Mouse (Mus musculus) limb, embryonic 13.5 days (tissue): Measurements from ENCODE around the gene Cped1. TPM values are rescaled to one million over a fixed set of nuclear protein-coding genes. Genes with fewer than 3 reads are reported as not detected.

Source experiments
- ATAC-seq: fragments of 200-750 bp; cut with Nextera tagmentation; 2 replicates; pipeline ENCODE4 v1.8.0; 2017; ENCODE audit warnings: low read depth, moderate number of reproducible peaks, moderate TSS enrichment; ENCODE audit not compliant: low FRiP score
- H3K27ac ChIP-seq: fragments of 300-500 bp; sonication (generic); 2 replicates; pipeline ENCODE4 v1.5.1; 2015; ENCODE audit warnings: inconsistent platforms, mild to moderate bottlenecking, moderate library complexity
- H3K27me3 ChIP-seq: fragments of 300-500 bp; sonication (generic); 2 replicates; pipeline ENCODE4 v1.6.1; 2015; ENCODE audit warnings: mild to moderate bottlenecking, inconsistent platforms
- H3K36me3 ChIP-seq: fragments of 300-500 bp; sonication (generic); 2 replicates; pipeline ENCODE4 v1.6.1; 2015; ENCODE audit warnings: inconsistent platforms, mild to moderate bottlenecking, moderate library complexity
- H3K4me1 ChIP-seq: fragments of 300-500 bp; sonication (generic); 2 replicates; pipeline ENCODE4 v1.6.1; 2015; ENCODE audit warnings: inconsistent platforms
- H3K4me2 ChIP-seq: fragments of 300-500 bp; sonication (generic); replicated peaks from 2 replicates; pipeline ENCODE4 v1.6.1; 2015; ENCODE audit warnings: inconsistent platforms, mild to moderate bottlenecking, moderate library complexity
- H3K4me3 ChIP-seq: fragments of 300-500 bp; sonication (generic); 2 replicates; pipeline ENCODE4 v1.5.1; 2015; ENCODE audit warnings: moderate library complexity, mild to moderate bottlenecking, inconsistent platforms
- H3K9ac ChIP-seq: fragments of 300-500 bp; sonication (generic); 2 replicates; pipeline ENCODE4 v1.6.1; 2015; ENCODE audit warnings: mild to moderate bottlenecking, inconsistent platforms
- H3K9me3 ChIP-seq: fragments of 300-500 bp; sonication (generic); 2 replicates; pipeline ENCODE4 v1.6.1; 2016; ENCODE audit warnings: inconsistent platforms
- WGBS: fragments of 180-500 bp; shearing (Covaris S2); methylation state at CpG from one replicate; pipeline ENCODE4 v1.1.7; 2015; 5-methylcytosine and 5-hydroxymethylcytosine counted together
- polyA plus RNA-seq: library from polyadenylated mRNA; unstranded; fragments of >200 nt; fragmentation: Nextera tagmentation; extraction: Ambion mirVana; gene quantifications from 2 replicates; pipeline ENCODE4 v1.2.1, GENCODE M21; 2015

The Cped1 gene
- polyA plus RNA-seq, 1 experiment from 2014 or later, result 53.5 TPM

DNA sequence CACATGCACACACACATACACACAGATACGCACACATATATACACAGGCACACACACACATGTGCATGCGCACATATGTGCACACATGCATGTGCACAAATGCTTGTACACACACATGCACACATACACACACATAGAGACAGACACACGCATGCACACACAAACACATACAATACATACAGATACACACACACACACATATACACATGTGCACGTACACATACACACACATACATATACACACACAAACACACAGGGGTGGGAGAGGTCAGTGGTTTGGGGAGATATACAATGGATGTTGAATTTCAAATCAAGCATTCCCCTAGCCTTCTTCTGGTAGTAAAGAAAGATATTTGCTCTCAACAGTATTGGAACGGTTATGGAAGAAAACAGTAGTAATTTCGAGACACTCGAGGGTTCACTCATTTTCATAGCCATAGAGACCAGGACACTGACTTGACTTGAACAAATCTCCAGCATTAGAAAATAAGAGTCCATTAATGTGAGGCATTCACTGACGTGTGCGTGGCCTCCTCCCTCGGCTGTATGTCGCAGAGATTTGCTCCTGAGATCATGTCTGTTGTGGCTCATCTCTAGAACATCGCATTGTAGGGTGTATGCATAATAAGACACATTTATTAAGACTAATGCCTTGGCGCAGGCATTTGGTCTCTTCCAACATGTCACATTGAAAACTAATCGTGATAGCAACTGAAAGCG, 85.0 kb downstream of the Cped1 start:
- H3K27ac ChIP-seq, result no peak overlapping the region

GRCm38 (mm10) chr6:22071323-22071840, 85.7 kb downstream of the Cped1 start:
- Histone ChIP-seq H3K9ac (no peak overlapping the region), H3K4me2 (no peak overlapping the region; the same call in 1 of the 2 replicates), H3K4me3 (no peak overlapping the region), H3K9me3 (no peaks in the 10 kb centered on the region), H3K27ac (no peak overlapping the region), H3K36me3 (peaks cover 12% of the 10 kb centered on the region), H3K27me3 (no peaks in the 10 kb centered on the region), H3K4me1 (no peaks in the 10 kb centered on the region)
- no peak for ATAC-seq
- WGBS, result 37% methylated on average over 4 of the region's 4 CpGs

More for the DNA sequence above, 85.0 kb downstream of the Cped1 start:
- Histone ChIP-seq H3K4me2 (no peak overlapping the region; the same call in 1 of the 2 replicates), H3K9me3 (no peaks in the 10 kb centered on the region), H3K9ac (no peak overlapping the region), H3K27me3 (no peaks in the 10 kb centered on the region), H3K36me3 (peaks cover 15% of the 10 kb centered on the region), H3K4me1 (no peaks in the 10 kb centered on the region), H3K4me3 (no peak overlapping the region)
- no peak for ATAC-seq
- WGBS, result 83% methylated on average over 15 of the region's 15 CpGs

- peaks cover 17% of the 10 kb centered on the region for H3K36me3 ChIP-seq
- H3K9me3 ChIP-seq, result no peaks in the 10 kb centered on the region
- H3K4me1 ChIP-seq, result no peaks in the 10 kb centered on the region
- no peaks in the 10 kb centered on the region for H3K27me3 ChIP-seq
- no peak overlapping the region for H3K4me3 ChIP-seq
- H3K27ac ChIP-seq, result no peak overlapping the region
- WGBS, result 82% methylated on average over 4 of the region's 4 CpGs
- ATAC-seq, result no peak
- H3K9ac ChIP-seq, result no peak overlapping the region
- no peak overlapping the region for H3K4me2 ChIP-seq
These were observed 87.0 kb downstream of the Cped1 start for GRCm38 (mm10) chr6:22072737-22073136.

DNA sequence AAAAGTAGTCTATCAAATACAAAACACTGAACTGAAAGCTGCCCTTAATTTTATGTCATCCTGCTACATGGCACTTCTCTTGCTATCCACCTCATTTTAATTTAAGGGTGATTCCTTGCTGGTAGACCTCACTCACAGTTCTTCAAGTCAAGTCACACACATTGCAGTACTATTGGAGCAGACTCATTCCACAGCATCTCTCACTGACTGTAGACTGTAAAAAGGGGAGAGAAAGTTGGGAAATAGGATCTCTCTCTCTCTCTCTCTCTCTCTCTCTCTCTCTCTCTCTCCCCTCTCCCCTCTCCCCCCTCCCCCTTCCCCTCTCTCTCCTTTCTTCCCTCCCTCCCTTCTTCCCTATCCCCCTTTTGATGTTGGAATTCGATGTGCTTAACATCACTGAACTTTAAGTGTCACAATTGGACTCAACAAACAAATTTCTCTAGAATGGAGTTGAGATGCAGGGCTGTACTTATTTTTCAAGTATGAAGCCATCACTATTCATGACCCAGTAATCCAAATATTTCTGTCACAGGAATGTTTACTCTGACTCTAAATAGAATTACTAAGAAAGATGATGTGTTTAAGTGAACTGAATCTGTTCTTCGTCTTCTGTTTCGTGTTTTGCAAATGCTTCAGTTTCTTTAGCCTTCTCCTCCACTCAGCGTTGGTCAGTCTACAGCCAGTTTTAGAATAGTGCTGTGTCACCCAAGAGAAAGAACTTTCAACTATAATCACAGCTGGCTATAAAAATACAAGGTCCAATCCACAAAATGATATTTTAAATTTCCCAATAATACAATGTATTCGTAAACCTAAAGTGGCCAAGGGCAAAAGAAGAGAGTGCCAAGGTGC, 88.7 kb downstream of the Cped1 start:
- no peaks in the 10 kb centered on the region for H3K4me1 ChIP-seq
- no peak overlapping the region for H3K4me3 ChIP-seq
- peaks cover 12% of the 10 kb centered on the region for H3K36me3 ChIP-seq
- H3K27me3 ChIP-seq, result no peaks in the 10 kb centered on the region
- H3K9ac ChIP-seq, result no peak overlapping the region
- H3K9me3 ChIP-seq, result no peaks in the 10 kb centered on the region
- 83% methylated on average over 5 of the region's 5 CpGs for WGBS
- no peak overlapping the region for H3K27ac ChIP-seq
- no peak for ATAC-seq
- no peak overlapping the region for H3K4me2 ChIP-seq

- Histone ChIP-seq H3K27ac (no peak overlapping the region), H3K4me1 (no peaks in the 10 kb centered on the region), H3K27me3 (no peaks in the 10 kb centered on the region), H3K36me3 (peaks cover 7% of the 10 kb centered on the region), H3K4me3 (no peak overlapping the region), H3K9ac (no peak overlapping the region), H3K9me3 (no peaks in the 10 kb centered on the region), H3K4me2 (no peak overlapping the region)
- ATAC-seq, result no peak
- WGBS, result 85% methylated on average over 7 of the region's 7 CpGs
These were observed 93.1 kb downstream of the Cped1 start for GRCm38 (mm10) chr6:22078686-22079264.

DNA sequence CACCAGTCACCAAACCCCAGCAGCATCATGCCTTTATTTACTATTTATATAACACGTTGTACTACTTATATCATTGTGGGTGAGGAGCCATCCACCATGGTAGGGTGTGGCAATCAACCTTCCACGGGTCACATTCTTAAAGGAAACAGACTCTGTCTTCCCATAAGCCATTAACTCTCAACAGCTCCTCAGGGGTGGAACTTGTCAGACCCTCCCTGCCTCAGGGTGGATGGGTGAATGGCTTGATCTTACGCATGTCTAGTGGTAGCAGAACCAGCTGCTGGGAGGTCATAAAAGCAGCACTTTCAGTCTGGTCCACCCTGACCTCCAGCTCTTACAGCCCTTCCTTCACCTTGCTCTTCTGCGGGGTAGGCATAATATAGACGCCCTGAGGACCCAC, 100.3 kb downstream of the Cped1 start:
- H3K9me3 ChIP-seq, result no peaks in the 10 kb centered on the region
- no peak overlapping the region for H3K9ac ChIP-seq
- H3K27me3 ChIP-seq, result no peaks in the 10 kb centered on the region
- peaks cover 39% of the 10 kb centered on the region for H3K36me3 ChIP-seq
- H3K4me2 ChIP-seq, result no peak overlapping the region
- ATAC-seq, result no peak
- no peak overlapping the region for H3K4me3 ChIP-seq
- no peaks in the 10 kb centered on the region for H3K4me1 ChIP-seq
- 75% methylated on average over 5 of the region's 5 CpGs for WGBS
- H3K27ac ChIP-seq, result no peak overlapping the region

GRCm38 (mm10) chr6:22088346-22089064, 102.8 kb downstream of the Cped1 start:
- peaks cover 56% of the 10 kb centered on the region for H3K36me3 ChIP-seq
- no peak overlapping the region for H3K9ac ChIP-seq
- no peak overlapping the region for H3K4me3 ChIP-seq
- no peak for ATAC-seq
- H3K4me2 ChIP-seq, result no peak overlapping the region
- H3K4me1 ChIP-seq, result peaks cover 3% of the 10 kb centered on the region; the same call in 1 of the 2 replicates
- no peaks in the 10 kb centered on the region for H3K27me3 ChIP-seq
- WGBS, result 56% methylated on average over 17 of the region's 17 CpGs
- no peaks in the 10 kb centered on the region for H3K9me3 ChIP-seq
- no peak overlapping the region for H3K27ac ChIP-seq

- Histone ChIP-seq H3K9ac (no peak overlapping the region), H3K4me2 (no peak overlapping the region), H3K9me3 (no peaks in the 10 kb centered on the region), H3K27ac (no peak overlapping the region), H3K4me1 (peaks cover 7% of the 10 kb centered on the region; the same call in 1 of the 2 replicates), H3K27me3 (no peaks in the 10 kb centered on the region), H3K4me3 (no peak overlapping the region), H3K36me3 (peaks cover 47% of the 10 kb centered on the region)
- ATAC-seq, result no peak
- 90% methylated on average over 5 of the region's 5 CpGs for WGBS
These were observed 106.1 kb downstream of the Cped1 start for GRCm38 (mm10) chr6:22091773-22092172.

GRCm38 (mm10) chr6:22093792-22094191, 108.1 kb downstream of the Cped1 start:
- Histone ChIP-seq H3K9me3 (no peaks in the 10 kb centered on the region), H3K9ac (no peak overlapping the region), H3K4me2 (no peak overlapping the region), H3K36me3 (peaks cover 44% of the 10 kb centered on the region), H3K4me3 (no peak overlapping the region), H3K4me1 (peaks cover 7% of the 10 kb centered on the region; the same call in 1 of the 2 replicates), H3K27ac (no peak overlapping the region), H3K27me3 (no peaks in the 10 kb centered on the region)
- 49% methylated on average over 5 of the region's 5 CpGs for whole genome bisulfite sequencing
- ATAC-seq, result peak; percentile 75

GRCm38 (mm10) chr6:22097709-22098108, 112.0 kb downstream of the Cped1 start:
- peaks cover 7% of the 10 kb centered on the region; the same call in 1 of the 2 replicates for H3K4me1 ChIP-seq
- no peak overlapping the region for H3K4me2 ChIP-seq
- H3K36me3 ChIP-seq, result peaks cover 10% of the 10 kb centered on the region; the same call in 1 of the 2 replicates
- H3K4me3 ChIP-seq, result no peak overlapping the region
- H3K27me3 ChIP-seq, result no peaks in the 10 kb centered on the region
- ATAC-seq, result no peak
- H3K9ac ChIP-seq, result no peak overlapping the region
- H3K27ac ChIP-seq, result no peak overlapping the region
- WGBS, result 41% methylated on average over 2 of the region's 2 CpGs
- H3K9me3 ChIP-seq, result no peaks in the 10 kb centered on the region

DNA sequence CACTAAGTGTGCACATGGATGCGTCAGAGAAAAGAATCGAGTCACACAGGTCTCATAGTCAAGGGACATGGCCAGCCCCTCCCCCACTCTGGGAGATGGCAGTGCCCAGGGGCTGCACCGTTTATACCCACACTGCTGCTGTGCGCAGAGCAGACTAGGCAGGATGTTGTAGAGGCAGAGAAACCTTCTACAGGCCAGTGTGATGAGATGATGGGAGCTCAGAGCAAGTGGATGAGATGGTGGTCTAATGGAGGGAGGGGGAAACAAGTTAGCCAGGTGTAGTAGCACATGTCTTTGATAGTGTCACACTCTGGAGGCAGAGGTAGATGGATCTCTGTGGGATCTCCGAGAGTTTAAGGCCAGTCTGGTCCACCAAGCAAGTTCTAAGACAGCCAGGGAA, 114.1 kb downstream of the Cped1 start:
- Histone ChIP-seq H3K4me2 (no peak overlapping the region), H3K9ac (no peak overlapping the region), H3K27me3 (no peaks in the 10 kb centered on the region), H3K9me3 (no peaks in the 10 kb centered on the region), H3K36me3 (peaks cover 8% of the 10 kb centered on the region; the same call in 1 of the 2 replicates), H3K4me3 (no peak overlapping the region), H3K27ac (no peak overlapping the region), H3K4me1 (no peaks in the 10 kb centered on the region)
- WGBS, result 83% methylated on average over 5 of the region's 5 CpGs
- ATAC-seq, result no peak
